Mouse (Mus musculus): ENCODE data around the gene H2-D1. TPM values are rescaled to one million over a fixed set of nuclear protein-coding genes. Genes with fewer than 3 reads are reported as not detected.
"Not testable (repeated sequence)": the region's sequence is repeated elsewhere in the genome, so short reads cannot be mapped to it uniquely, and the experiment has no call there.

H2-D1 gene
- polyA plus RNA-seq, 1 experiment from 2014 or later, result 51.7 TPM

GRCm38 (mm10) chr17:35276304-35276864 lies 13.9 kb downstream of the H2-D1 start:
- 20% methylated on average over 13 of the region's 13 CpGs for WGBS
- Histone ChIP-seq H3K36me3 (ENCODE audit: control insufficient read depth, insufficient read depth, low read length) (no peaks in the 10 kb centered on the region), H3K27ac (replicated peaks; ENCODE audit: low read depth, low read length) (no peak overlapping the region), H3K4me3 (ENCODE audit: low read depth, low read length) (no peak overlapping the region), H3K9me3 (ENCODE audit: control insufficient read depth, low read length) (0 out of 2 replicates have a peak, but pooled peaks cover 5% of the 10 kb centered on the region), H3K4me1 (ENCODE audit: control insufficient read depth, insufficient read depth, low read length) (no peaks in the 10 kb centered on the region), H3K4me2 (ENCODE audit: low read depth, low read length) (no peak overlapping the region), H3K27me3 (replicated peaks; ENCODE audit: control insufficient read depth, insufficient read depth, low read length) (peaks cover 10% of the 10 kb centered on the region), H3K9ac (ENCODE audit: low read depth, low read length) (no peak overlapping the region)
- ATAC-seq (ENCODE audit: low read depth), result no peak
- no peak for DNase-seq (ENCODE audit: low spot score)

GRCm38 (mm10) chr17:35278049-35278448 lies 15.5 kb downstream of the H2-D1 start:
- 80% methylated on average over 8 of the region's 8 CpGs for WGBS
- DNase-seq (ENCODE audit: low spot score), result no peak
- Histone ChIP-seq H3K4me3 (ENCODE audit: low read depth, low read length) (no peak overlapping the region), H3K4me2 (ENCODE audit: low read depth, low read length) (no peak overlapping the region), H3K9me3 (ENCODE audit: control insufficient read depth, low read length) (no peaks in the 10 kb centered on the region), H3K9ac (ENCODE audit: low read depth, low read length) (no peak overlapping the region), H3K27me3 (replicated peaks; ENCODE audit: control insufficient read depth, insufficient read depth, low read length) (peaks cover 10% of the 10 kb centered on the region), H3K4me1 (ENCODE audit: control insufficient read depth, insufficient read depth, low read length) (no peaks in the 10 kb centered on the region), H3K36me3 (ENCODE audit: control insufficient read depth, insufficient read depth, low read length) (no peaks in the 10 kb centered on the region), H3K27ac (replicated peaks; ENCODE audit: low read depth, low read length) (no peak overlapping the region)
- no peak for ATAC-seq (ENCODE audit: low read depth)

- peaks cover 10% of the 10 kb centered on the region for H3K27me3 ChIP-seq (replicated peaks; ENCODE audit: control insufficient read depth, insufficient read depth, low read length)
- ATAC-seq (ENCODE audit: low read depth) (no peak), DNase-seq (ENCODE audit: low spot score) (no peak)
- H3K4me1 ChIP-seq (ENCODE audit: control insufficient read depth, insufficient read depth, low read length), result no peaks in the 10 kb centered on the region
- no peaks in the 10 kb centered on the region for H3K9me3 ChIP-seq (ENCODE audit: control insufficient read depth, low read length)
- H3K36me3 ChIP-seq (ENCODE audit: control insufficient read depth, insufficient read depth, low read length), result no peaks in the 10 kb centered on the region
- WGBS, result 87% methylated on average over 13 of the region's 13 CpGs
- H3K27ac ChIP-seq (replicated peaks; ENCODE audit: low read depth, low read length), result no peak overlapping the region
- no peak overlapping the region for H3K4me3 ChIP-seq (ENCODE audit: low read depth, low read length)
- H3K9ac ChIP-seq (ENCODE audit: low read depth, low read length), result no peak overlapping the region
- no peak overlapping the region for H3K4me2 ChIP-seq (ENCODE audit: low read depth, low read length)
Observed at GRCm38 (mm10) chr17:35278957-35279688, 16.6 kb downstream of the H2-D1 start.

DNA sequence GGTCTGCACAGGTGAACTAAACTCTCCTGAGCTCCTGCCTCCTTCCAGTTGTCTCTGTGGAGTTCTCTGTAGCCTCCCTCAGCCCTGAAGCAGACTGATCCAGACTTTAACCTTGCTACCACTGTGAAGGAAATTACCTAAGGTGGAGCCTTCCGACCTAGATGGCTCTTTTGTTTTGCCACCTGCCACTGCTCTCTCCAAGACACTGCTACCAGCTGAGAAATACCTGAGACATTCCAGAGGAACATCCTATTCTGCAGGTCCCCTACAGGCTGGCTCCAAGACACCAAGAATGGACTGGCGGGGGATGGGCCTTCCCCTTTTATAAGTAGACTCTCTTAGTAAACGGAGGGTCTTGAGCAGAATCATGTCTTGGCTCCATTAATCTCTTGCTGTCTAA lies 17.7 kb downstream of the H2-D1 start:
- peaks cover 9% of the 10 kb centered on the region for H3K27me3 ChIP-seq (replicated peaks; ENCODE audit: control insufficient read depth, insufficient read depth, low read length)
- no peak overlapping the region for H3K27ac ChIP-seq (replicated peaks; ENCODE audit: low read depth, low read length)
- H3K4me3 ChIP-seq (ENCODE audit: low read depth, low read length), result no peak overlapping the region
- no peak overlapping the region for H3K9ac ChIP-seq (ENCODE audit: low read depth, low read length)
- ATAC-seq (ENCODE audit: low read depth) (no peak), DNase-seq (ENCODE audit: low spot score) (no peak)
- no peaks in the 10 kb centered on the region for H3K36me3 ChIP-seq (ENCODE audit: control insufficient read depth, insufficient read depth, low read length)
- 67% methylated on average over 3 of the region's 3 CpGs for WGBS
- no peaks in the 10 kb centered on the region for H3K4me1 ChIP-seq (ENCODE audit: control insufficient read depth, insufficient read depth, low read length)
- no peaks in the 10 kb centered on the region for H3K9me3 ChIP-seq (ENCODE audit: control insufficient read depth, low read length)
- H3K4me2 ChIP-seq (ENCODE audit: low read depth, low read length), result no peak overlapping the region

- ATAC-seq (ENCODE audit: low read depth), result no peak
Observed at GRCm38 (mm10) chr17:35285431-35285830, 22.9 kb downstream of the H2-D1 start.

GRCm38 (mm10) chr17:35295796-35296195 lies 33.3 kb downstream of the H2-D1 start:
- WGBS, result 2% methylated on average over 5 of the region's 5 CpGs

More at GRCm38 (mm10) chr17:35285431-35285830, 22.9 kb downstream of the H2-D1 start:
- Histone ChIP-seq H3K4me2 (ENCODE audit: low read depth, low read length) (no peak overlapping the region), H3K4me3 (ENCODE audit: low read depth, low read length) (no peak overlapping the region), H3K27me3 (replicated peaks; ENCODE audit: control insufficient read depth, insufficient read depth, low read length) (no peaks in the 10 kb centered on the region), H3K27ac (replicated peaks; ENCODE audit: low read depth, low read length) (no peak overlapping the region), H3K4me1 (ENCODE audit: control insufficient read depth, insufficient read depth, low read length) (no peaks in the 10 kb centered on the region), H3K9me3 (ENCODE audit: control insufficient read depth, low read length) (no peaks in the 10 kb centered on the region), H3K36me3 (ENCODE audit: control insufficient read depth, insufficient read depth, low read length) (no peaks in the 10 kb centered on the region), H3K9ac (ENCODE audit: low read depth, low read length) (no peak overlapping the region)
- DNase-seq (ENCODE audit: low spot score), result no peak

DNA sequence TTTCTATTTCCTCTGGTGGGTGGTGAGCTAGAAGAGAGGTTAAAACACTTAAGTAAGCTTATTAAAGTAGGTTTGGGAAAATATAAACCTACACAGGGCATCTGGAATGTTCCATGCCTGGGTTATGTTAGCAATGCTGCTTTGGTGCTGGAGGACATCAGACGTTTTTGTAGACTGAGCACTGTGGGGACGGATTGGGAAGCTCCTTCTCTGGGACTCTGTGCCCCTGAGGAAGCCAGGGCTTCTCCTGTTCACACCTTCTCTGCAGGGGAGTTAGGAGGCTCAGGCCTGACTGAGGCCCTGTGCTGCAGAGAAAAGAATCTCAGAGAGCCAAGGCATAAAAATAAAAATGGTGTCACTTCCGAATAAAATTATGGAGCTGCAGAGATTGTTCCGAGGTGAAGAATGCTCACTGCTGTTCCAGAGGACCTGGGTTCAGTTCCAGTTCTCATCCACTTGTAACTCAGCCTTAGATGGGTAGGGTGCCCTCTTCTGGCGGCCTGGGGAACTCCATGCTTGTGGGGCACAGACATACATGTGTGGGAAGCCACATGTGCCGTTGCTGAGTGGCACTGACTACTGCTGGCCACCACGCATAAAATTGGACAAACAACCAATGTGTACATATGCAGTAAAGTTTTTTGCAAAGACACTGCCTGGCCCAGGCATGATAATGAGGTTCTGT lies 37.9 kb downstream of the H2-D1 start:
- not testable (repeated sequence) for H3K4me2 ChIP-seq (ENCODE audit: low read depth, low read length); H3K36me3 ChIP-seq (ENCODE audit: control insufficient read depth, insufficient read depth, low read length); ATAC-seq (ENCODE audit: low read depth); H3K9me3 ChIP-seq (ENCODE audit: control insufficient read depth, low read length); H3K9ac ChIP-seq (ENCODE audit: low read depth, low read length); H3K4me1 ChIP-seq (ENCODE audit: control insufficient read depth, insufficient read depth, low read length); H3K27me3 ChIP-seq (replicated peaks; ENCODE audit: control insufficient read depth, insufficient read depth, low read length); H3K4me3 ChIP-seq (ENCODE audit: low read depth, low read length); H3K27ac ChIP-seq (replicated peaks; ENCODE audit: low read depth, low read length); DNase-seq (ENCODE audit: low spot score)
- 86% methylated on average over 7 of the region's 7 CpGs for WGBS

More at GRCm38 (mm10) chr17:35295796-35296195, 33.3 kb downstream of the H2-D1 start:
- H3K27me3 ChIP-seq (replicated peaks; ENCODE audit: control insufficient read depth, insufficient read depth, low read length); H3K9ac ChIP-seq (ENCODE audit: low read depth, low read length); H3K36me3 ChIP-seq (ENCODE audit: control insufficient read depth, insufficient read depth, low read length); DNase-seq (ENCODE audit: low spot score); H3K4me3 ChIP-seq (ENCODE audit: low read depth, low read length); H3K4me2 ChIP-seq (ENCODE audit: low read depth, low read length); ATAC-seq (ENCODE audit: low read depth); H3K9me3 ChIP-seq (ENCODE audit: control insufficient read depth, low read length); H3K4me1 ChIP-seq (ENCODE audit: control insufficient read depth, insufficient read depth, low read length); H3K27ac ChIP-seq (replicated peaks; ENCODE audit: low read depth, low read length): not testable (repeated sequence)

DNA sequence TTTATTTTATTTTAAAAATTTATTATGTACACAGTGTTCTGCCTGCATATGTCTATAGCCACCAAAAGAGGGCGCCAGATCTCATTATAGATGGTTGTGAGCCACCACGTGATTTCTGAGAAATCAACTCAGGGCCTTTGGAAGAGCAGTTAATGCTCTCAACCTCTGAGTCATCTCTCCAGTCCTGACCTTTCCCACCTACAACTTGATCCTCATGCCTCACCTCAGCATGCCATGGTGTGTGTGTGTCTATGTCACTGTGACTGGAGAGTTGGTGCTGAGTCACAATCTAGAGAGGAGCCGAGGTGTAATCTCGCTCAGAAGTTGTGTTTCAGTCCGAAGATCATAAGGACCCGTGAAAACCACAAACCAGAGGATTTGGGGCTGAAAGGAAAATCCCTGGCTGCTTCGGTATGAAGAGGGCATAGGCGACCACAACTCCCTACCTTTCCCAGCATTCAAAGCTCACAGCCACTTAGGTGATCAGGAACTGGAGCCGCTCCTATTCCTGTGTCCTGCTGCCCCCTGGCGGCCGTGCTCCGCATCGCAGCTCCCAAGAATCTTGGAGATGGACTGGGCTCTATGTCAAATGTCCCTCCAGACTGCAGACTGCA lies 39.2 kb downstream of the H2-D1 start:
- no peak overlapping the region for H3K4me3 ChIP-seq (ENCODE audit: low read depth, low read length)
- DNase-seq (ENCODE audit: low spot score), result peak; percentile 54
- no peaks in the 10 kb centered on the region for H3K36me3 ChIP-seq (ENCODE audit: control insufficient read depth, insufficient read depth, low read length)
- no peak overlapping the region for H3K4me2 ChIP-seq (ENCODE audit: low read depth, low read length)
- no peak for ATAC-seq (ENCODE audit: low read depth)
- no peaks in the 10 kb centered on the region for H3K4me1 ChIP-seq (ENCODE audit: control insufficient read depth, insufficient read depth, low read length)
- 25% methylated on average over 13 of the region's 13 CpGs for WGBS
- H3K9ac ChIP-seq (ENCODE audit: low read depth, low read length), result no peak overlapping the region
- H3K27me3 ChIP-seq (replicated peaks; ENCODE audit: control insufficient read depth, insufficient read depth, low read length), result no peaks in the 10 kb centered on the region
- no peak overlapping the region for H3K27ac ChIP-seq (replicated peaks; ENCODE audit: low read depth, low read length)
- no peaks in the 10 kb centered on the region for H3K9me3 ChIP-seq (ENCODE audit: control insufficient read depth, low read length)

All from embryonic facial prominence, embryonic 14.5 days (tissue).